Mouse (Mus musculus) left cerebral cortex, adult 9 months (tissue): ENCODE results near the gene Mul1.
A peak's percentile ranks its signal among the peaks of the same experiment; 100 is the strongest.

Experiments
- DNase-seq, 2 experiments: peaks; one replicate each; pipeline ENCODE4 v3.0.0; 2022; ENCODE audit warnings: low spot score in 2 of 2

Gene Mul1

DNA sequence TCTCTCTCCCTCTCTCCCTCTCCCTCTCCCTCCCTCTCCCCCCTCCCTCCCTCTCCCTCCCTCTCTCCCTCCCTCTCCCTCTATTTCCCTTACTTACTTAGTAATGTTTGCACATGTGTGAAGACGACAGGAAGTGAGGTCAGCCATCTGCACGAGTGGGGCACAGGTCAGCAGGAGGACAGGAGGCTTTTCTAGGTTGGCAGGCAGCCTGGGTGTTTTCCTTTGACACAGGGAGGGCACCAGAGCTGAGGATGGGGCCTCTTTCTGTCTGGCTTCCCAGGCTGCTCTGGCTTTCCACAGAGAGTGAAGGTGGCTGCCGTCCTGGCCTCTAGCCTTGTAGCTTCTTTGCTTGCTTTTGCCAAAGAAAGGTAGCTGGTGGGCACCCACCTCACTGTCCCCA, 5.6 kb downstream of the Mul1 start:
- no peak for DNase-seq

- no peak for DNase-seq
Measured at GRCm38 (mm10) chr4:138444941-138445340, 10.5 kb downstream of the Mul1 start.

GRCm38 (mm10) chr4:138446981-138447380, 12.5 kb downstream of the Mul1 start:
- DNase-seq = no peak

DNA sequence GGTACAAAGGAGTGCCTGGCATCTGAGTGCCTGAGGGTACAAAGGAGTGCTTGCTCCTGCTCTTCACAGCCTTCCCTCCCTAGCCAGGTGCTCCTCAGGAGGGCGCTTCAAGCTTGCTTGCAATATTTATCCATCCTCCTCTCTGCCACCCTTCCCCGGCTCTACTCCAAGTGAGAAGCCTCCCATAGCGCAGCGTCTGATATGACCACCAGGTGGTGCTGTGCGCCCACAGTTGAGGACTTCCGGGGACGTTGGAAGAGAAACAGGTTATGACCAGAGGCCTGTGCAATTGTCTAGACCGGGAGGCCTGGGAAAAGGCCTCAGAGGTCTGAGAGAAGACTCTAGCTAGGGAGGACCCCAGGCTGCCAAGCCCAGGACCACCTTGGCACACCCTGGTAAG, 12.9 kb downstream of the Mul1 start:
- peak; percentile 85 to 97 for DNase-seq

GRCm38 (mm10) chr4:138447827-138448602, 13.5 kb downstream of the Mul1 start:
- peak in 1 of 2 experiments; percentile 63 for DNase-seq

DNA sequence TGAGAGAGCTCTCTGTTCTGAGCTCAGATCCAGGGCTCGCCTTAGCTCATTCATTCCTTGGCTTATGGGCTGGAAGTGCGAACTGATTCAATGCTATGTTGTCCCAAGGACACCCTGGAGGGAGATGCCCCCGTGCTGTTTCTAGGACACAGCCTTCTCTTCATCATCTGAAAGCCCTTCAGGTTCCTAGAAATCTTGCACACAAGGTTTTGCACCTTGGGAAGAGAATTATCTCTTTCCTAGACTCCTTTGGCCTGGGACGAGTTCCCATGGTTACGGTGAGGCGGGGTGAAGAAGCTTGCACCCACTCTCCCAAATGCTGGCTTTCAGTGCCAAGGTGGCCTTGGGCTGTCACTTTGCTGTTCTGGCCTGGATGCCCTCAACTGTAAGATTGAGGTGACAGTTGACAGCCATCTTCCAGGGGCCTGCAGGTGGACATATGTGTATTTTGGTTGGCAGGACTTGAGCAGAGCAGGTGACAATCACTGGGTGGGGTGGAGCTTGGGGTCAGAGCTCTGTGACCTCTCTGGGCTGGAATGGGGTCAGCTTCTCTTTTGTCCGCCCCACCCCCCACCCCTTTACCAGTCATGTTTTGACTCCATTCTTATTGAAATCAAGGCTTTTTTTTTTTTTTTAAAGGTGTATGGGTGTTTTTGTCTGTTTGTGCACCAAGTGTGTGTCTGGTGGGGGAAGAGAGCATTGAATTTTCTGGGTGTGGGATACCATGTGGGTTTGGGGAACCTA, 14.6 kb downstream of the Mul1 start:
- DNase-seq = no peak

GRCm38 (mm10) chr4:138449636-138450314, 15.3 kb downstream of the Mul1 start:
- no peak for DNase-seq

DNA sequence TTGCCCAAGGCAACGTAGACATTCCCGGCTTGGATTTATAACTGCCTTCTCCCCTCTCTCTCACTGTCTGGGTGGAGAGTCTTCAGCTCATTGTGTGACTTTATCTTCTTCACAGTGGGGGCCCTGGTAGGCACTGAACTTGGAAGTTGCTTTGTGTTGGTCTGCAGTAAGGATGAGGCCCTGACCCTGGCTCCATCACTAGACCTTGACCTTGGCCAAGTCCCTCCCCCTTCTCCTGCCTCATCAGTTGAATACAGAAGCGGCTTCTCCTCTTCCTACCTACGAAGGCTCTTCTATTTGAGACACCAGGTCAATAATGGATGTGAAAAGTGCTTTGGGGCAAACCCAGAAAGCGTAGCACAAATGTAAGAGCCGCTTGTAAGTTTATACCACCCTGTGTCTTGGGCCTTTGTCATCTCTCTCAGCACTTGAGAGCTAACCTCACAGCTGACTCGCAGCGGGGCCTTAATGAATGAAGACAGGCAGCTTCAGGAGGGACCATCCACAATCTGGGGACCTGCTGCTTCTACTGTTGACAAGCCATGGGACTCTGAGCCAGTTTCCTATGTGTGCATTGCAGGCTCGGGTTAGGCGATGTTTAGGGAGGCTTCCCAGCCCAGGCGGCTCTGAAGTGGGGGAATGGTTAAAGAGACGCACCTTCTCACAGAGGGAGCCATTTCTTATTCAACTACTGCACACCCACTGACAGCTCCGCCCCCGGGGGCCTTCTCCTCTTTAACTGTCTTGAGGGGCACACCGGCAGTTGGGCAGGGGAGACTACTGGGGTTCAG, 18.0 kb downstream of the Mul1 start:
- DNase-seq = no peak

DNA sequence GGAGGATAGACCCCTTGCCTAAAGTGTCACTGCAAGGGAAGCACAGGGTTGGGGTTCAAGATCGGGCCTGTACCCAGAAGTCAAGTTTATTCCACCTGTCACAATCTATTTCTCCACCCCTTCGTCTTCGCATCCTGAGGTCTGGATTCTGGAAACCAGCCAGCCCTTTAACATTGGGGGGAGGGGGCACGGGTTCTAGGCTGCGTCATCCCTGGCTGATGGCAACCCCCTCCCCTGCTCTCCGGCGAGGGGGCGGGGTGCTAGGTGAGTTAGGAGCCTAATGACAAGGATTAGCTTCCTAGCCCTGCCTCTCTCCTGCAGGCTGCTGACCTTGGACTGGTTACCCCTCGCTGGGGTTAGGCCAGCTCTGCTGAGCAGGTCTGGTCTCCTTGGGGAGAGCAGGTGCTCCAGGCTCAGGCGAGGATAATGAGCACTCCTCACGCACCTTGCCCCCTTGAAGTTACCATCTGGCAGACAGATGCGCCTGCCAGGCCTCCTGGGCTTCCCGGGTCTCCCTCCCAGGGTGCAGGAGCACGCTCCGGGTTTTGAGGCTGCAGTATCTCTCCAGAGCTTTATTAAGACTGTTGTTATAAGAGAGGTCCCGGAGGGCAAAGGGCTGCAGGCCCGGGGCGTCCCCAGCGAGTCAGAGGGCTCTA, 18.8 kb downstream of the Mul1 start:
- DNase-seq = no peak

DNA sequence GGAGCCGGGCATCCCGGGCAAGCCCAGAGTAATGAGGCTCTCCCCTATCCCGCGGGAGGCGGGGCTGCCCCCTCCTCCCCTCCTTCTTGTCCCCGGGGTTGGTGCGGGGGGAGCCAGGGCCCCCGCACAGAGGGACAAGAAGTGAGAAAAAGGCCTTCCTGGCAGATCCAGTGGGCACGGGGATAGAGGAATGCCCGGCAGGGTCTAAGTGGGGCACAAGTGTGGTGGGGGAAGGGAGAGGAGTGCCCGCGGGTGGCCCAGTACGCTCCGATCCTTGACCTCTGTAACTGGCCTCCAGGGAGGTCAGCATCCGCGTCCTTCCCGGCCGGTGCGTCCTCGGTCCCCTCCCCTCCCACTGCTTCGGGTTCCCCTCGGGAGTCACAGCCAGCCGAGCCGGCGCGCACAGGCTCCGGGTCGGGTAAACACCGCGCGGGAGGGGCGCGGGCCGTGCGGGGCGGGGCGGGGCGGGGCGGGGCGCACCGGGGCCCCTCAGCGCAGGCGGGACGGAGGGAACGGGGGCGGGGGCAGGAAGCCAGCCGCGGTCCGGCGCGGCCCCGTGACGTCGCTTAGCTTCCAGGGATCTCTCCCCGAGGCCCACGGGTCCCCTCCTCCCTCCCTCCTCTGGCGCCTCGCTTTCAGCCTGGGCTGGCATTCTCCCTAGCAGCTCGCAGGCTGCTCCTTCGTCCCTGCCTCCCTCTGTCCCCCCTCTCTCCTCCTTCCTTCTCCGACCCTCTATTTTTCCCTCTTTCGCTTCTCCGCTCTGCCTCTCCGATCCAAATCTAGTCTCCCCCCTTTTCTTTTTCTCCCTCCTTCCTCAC, 19.5 kb downstream of the Mul1 start, which contains the start of gene Camk2n1:
Camk2n1 (plus strand) TSS at position 562 of the 818 bp plus-strand sequence.
- DNase-seq = peak; percentile 73 to 87

GRCm38 (mm10) chr4:138454571-138455140, 20.2 kb downstream of the Mul1 start:
- DNase-seq = peak in 1 of 2 experiments; percentile 60

DNA sequence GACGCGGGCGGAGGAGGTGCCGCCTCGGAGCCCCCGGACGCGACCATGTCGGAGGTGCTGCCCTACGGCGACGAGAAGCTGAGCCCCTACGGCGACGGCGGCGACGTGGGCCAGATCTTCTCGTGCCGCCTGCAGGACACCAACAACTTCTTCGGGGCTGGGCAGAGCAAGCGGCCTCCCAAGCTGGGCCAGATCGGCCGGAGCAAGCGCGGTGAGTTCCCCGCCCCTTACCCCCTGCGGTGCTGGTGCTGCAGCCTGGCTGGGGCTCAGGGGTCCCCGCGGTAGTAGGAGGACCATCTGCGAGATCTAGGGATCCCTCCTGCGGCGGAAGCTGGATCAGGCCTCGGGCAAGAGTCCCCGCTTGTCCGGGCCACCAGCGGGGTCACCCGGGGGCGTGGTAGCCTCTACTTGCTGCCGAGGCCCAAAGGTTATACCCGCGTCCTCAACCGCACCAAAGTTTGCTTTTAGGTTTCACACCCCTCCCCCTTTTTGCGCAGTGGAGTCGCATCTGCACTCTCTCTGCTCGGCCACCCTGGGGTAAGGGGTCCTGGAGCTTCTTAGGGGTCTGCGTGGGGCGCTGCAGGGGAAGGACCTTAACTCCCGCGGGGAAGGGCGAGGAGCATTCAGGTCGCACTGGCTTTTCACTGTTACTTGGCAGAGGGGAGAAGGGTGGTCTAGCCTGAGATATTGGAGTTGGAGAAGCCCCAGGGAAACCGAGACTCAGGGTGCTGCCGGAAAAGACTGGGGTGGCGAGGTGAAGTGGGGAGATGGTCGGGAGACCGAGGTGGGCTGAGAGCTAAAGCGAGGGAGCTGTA, 20.9 kb downstream of the Mul1 start:
- DNase-seq = no peak

DNA sequence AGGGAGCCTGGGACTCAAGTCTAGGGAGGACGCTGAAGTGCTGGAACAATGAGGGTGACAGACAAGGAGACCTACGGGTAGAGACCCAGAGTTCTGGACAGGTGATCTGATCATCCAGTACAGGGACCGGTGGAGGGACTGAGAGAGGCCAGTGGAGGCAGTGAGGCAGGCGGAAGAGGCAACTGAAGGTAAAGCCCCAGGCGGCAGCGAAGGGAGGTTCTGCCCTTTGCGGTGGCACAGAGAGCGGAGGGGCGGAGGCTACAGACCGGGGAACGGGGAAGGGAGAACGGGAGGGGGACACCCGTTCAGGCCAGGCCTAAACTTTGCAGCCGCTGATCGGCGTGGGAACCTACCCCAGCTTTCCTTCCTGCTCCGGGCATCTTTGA, 21.5 kb downstream of the Mul1 start:
- no peak for DNase-seq

GRCm38 (mm10) chr4:138456536-138456935, 22.1 kb downstream of the Mul1 start:
- no peak for DNase-seq

- no peak for DNase-seq
Measured at GRCm38 (mm10) chr4:138457091-138457490, 22.6 kb downstream of the Mul1 start.

DNA sequence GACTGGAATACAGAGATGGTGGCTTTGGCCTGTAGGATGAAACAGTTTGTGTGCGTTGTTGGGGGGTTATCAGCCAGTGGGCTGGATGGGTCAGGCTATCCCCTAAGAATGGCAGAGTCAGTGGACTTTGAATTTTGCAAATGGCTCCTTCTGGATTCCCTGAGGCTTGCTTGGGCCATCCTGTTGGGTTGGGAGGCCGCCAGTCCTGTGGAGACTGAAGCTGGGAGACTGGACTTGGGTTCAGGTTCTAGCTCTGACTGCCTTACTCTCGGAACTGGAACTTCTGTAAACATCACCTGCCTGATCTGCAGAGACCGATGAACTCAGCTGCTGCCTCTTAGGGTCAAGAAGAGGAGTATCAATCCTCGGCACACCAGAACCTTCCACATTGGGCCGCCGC, 23.7 kb downstream of the Mul1 start:
- no peak for DNase-seq

GRCm38 (mm10) chr4:138458735-138459440, 24.4 kb downstream of the Mul1 start:
- DNase-seq = no peak

- DNase-seq = no peak
Measured at GRCm38 (mm10) chr4:138459775-138460174, 25.3 kb downstream of the Mul1 start.
